Mouse (Mus musculus) liver, embryonic 15.5 days (tissue): ENCODE measurements around the gene Prpf40b. TPM values are rescaled to one million over a fixed set of nuclear protein-coding genes. Genes with fewer than 3 reads are reported as not detected.

Experiments used
- ATAC-seq: fragments of 200-750 bp; cut with Nextera tagmentation; 2 replicates; pipeline ENCODE4 v1.8.0; 2017; ENCODE audit warnings: moderate number of reproducible peaks, mild to moderate bottlenecking, moderate library complexity; ENCODE audit not compliant: insufficient read depth
- H3K27ac ChIP-seq: fragments of 300-500 bp; sonication (generic); replicated peaks from 2 replicates; pipeline ENCODE4 v1.5.1; 2015; ENCODE audit warnings: mild to moderate bottlenecking, inconsistent platforms
- H3K27me3 ChIP-seq: fragments of 300-500 bp; sonication (generic); 2 replicates; pipeline ENCODE4 v1.6.1; 2015; ENCODE audit warnings: mild to moderate bottlenecking, inconsistent platforms
- H3K36me3 ChIP-seq: fragments of 300-500 bp; sonication (generic); replicated peaks from 2 replicates; pipeline ENCODE4 v1.6.1; 2015; ENCODE audit warnings: moderate library complexity, mild to moderate bottlenecking, inconsistent platforms
- H3K4me1 ChIP-seq: fragments of 300-500 bp; sonication (generic); replicated peaks from 2 replicates; pipeline ENCODE4 v1.6.1; 2015; ENCODE audit warnings: inconsistent platforms
- H3K4me2 ChIP-seq: fragments of 300-500 bp; sonication (generic); 2 replicates; pipeline ENCODE4 v1.6.1; 2015; ENCODE audit warnings: moderate library complexity, mild to moderate bottlenecking, inconsistent platforms
- H3K4me3 ChIP-seq: fragments of 300-500 bp; sonication (generic); replicated peaks from 2 replicates; pipeline ENCODE4 v1.5.1; 2015; ENCODE audit warnings: mild to moderate bottlenecking, inconsistent platforms
- H3K9ac ChIP-seq: fragments of 300-500 bp; sonication (generic); 2 replicates; pipeline ENCODE4 v1.6.1; 2015; ENCODE audit warnings: moderate library complexity, mild to moderate bottlenecking, inconsistent platforms
- H3K9me3 ChIP-seq: fragments of 300-500 bp; sonication (generic); replicated peaks from 2 replicates; pipeline ENCODE4 v1.6.1; 2016; ENCODE audit warnings: inconsistent platforms
- WGBS: fragments of 180-500 bp; shearing (Covaris S2); methylation state at CpG from one replicate; pipeline ENCODE4 v1.1.7; 2015; ENCODE audit warnings: mixed read lengths; ENCODE audit not compliant: insufficient replicate concordance; 5-methylcytosine and 5-hydroxymethylcytosine counted together
- polyA plus RNA-seq: library from polyadenylated mRNA; unstranded; fragments of >200 nt; fragmentation: Nextera tagmentation; extraction: Ambion mirVana; gene quantifications from 2 replicates; pipeline ENCODE4 v1.2.1, GENCODE M21; 2015

Gene Prpf40b
- polyA plus RNA-seq, 1 experiment from 2014 or later: 6.6 TPM

DNA sequence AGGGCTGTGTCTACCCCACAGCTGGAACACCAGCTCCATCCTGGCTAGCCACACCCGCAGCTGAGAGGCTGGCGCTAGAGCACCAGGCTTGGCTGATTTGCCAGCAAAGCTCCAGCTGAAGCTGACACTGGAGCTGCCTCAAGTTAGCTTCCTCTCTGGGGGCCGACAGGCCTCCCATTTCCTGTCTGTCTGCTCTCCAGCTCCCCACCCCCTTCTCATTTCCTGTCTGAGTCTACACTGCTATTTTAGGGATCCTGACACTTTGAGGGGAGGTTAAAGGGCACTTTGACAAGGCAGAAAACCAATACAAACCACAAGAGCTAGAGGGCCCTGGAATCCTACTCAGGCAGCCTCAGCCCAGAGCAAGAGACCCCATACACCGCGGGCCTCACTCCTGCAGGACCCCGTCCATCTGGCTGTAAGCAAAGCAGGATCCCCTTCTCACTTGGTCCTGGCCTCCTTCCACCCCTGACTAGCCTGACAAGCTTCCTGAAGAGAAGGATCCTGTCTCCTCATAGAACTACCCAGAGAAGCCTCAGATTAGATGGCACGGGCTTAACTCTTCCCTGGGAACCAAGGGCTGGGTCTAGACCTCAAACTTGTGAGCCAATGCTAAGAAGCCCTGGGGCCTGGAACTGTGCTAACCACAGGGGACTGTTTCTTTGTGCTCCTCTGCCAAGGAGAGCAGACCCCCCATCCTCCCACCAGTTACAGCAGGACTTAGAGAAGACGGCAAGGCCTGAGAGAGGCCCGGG lies 38.2 kb downstream of the Prpf40b start:
- H3K27ac ChIP-seq: peak overlapping the region; percentile 85
- peak overlapping the region; percentile 36 for H3K4me2 ChIP-seq
- WGBS: 7% methylated on average over 9 of the region's 9 CpGs
- no peak overlapping the region for H3K9ac ChIP-seq
- no peaks in the 10 kb centered on the region for H3K9me3 ChIP-seq
- peaks cover 71% of the 10 kb centered on the region for H3K4me1 ChIP-seq
- no peak overlapping the region for H3K4me3 ChIP-seq
- peak; percentile 71 for ATAC-seq
- H3K36me3 ChIP-seq: no peaks in the 10 kb centered on the region
- H3K27me3 ChIP-seq: no peaks in the 10 kb centered on the region

DNA sequence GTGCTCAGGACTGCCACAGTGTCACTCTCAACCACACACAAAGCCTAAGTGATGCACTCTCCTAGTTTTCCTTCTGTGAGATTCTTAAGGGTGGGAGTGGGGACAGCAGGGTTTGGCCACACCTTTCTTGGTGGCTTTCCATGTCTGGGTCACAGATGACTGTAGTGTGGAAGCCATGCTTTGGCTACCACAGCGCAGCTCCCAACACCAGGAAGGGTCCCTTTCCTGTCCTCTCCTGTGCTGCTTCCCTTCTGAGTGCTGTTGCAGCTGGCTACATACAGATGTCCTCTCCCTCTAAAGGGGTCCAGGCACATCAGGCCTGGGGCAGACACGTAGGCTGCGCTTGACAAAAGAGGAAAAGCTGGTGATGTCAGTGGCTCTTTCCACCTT lies 38.8 kb downstream of the Prpf40b start:
- H3K9me3 ChIP-seq: no peaks in the 10 kb centered on the region
- WGBS: 73% methylated on average over 3 of the region's 3 CpGs
- H3K4me3 ChIP-seq: no peak overlapping the region
- no peaks in the 10 kb centered on the region for H3K27me3 ChIP-seq
- H3K27ac ChIP-seq: peak overlapping the region; percentile 85
- no peak overlapping the region; the same call in 1 of the 2 replicates for H3K4me2 ChIP-seq
- no peaks in the 10 kb centered on the region for H3K36me3 ChIP-seq
- H3K9ac ChIP-seq: no peak overlapping the region
- peaks cover 73% of the 10 kb centered on the region for H3K4me1 ChIP-seq
- no peak for ATAC-seq

DNA sequence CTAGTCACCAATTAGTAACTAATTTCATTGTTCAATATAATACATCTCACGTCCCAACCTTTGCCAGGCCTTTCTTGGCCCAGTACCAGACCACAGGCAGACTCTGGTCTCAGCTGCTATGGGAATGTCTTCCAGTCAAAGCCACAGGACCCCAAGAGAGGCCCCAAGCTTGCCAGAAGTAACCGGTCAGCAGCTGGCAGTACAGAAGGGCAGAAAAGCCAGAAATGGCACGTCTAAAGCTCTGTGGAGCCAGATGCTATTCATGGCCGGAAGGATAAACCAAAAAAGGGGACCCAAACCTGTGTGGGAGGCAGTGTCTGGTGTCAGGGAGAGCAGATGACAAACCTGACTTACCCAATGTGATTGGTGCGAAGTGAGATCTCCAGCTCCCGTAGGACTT lies 39.6 kb downstream of the Prpf40b start:
- WGBS: 56% methylated on average over 6 of the region's 6 CpGs

GRCm38 (mm10) chr15:99335801-99336320 lies 41.0 kb downstream of the Prpf40b start:
- no peak overlapping the region for H3K27ac ChIP-seq
- peaks cover 87% of the 10 kb centered on the region for H3K4me1 ChIP-seq
- no peaks in the 10 kb centered on the region for H3K9me3 ChIP-seq
- 55% methylated on average over 8 of the region's 8 CpGs for WGBS
- no peaks in the 10 kb centered on the region for H3K36me3 ChIP-seq
- no peak overlapping the region for H3K4me2 ChIP-seq
- no peak for ATAC-seq
- H3K4me3 ChIP-seq: no peak overlapping the region
- no peaks in the 10 kb centered on the region for H3K27me3 ChIP-seq
- no peak overlapping the region for H3K9ac ChIP-seq

More for the DNA sequence above, 39.6 kb downstream of the Prpf40b start:
- H3K4me2 ChIP-seq: no peak overlapping the region
- H3K4me1 ChIP-seq: peaks cover 81% of the 10 kb centered on the region
- H3K9ac ChIP-seq: no peak overlapping the region
- ATAC-seq: no peak
- H3K27me3 ChIP-seq: no peaks in the 10 kb centered on the region
- H3K9me3 ChIP-seq: no peaks in the 10 kb centered on the region
- H3K27ac ChIP-seq: no peak overlapping the region
- H3K4me3 ChIP-seq: no peak overlapping the region
- H3K36me3 ChIP-seq: no peaks in the 10 kb centered on the region

DNA sequence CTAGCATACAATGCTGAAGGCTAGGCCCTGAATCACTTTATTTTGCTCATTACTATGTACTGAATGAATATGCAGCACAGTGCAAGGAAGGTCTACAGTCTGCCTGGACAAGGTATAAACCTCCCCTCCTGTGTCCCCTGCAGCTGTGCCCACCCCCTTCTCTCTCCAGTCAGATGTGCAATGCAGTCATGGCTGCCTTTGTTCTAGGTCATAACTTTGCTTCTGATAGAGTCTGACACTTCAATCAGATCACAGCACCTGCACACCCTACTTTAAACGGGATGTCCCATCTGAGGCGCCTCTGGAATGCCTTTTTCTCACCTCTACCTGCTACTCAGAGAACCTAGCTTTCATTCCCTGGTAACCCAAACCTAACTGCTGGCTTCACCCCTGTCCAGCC lies 44.0 kb downstream of the Prpf40b start:
- Histone ChIP-seq H3K4me3 (no peak overlapping the region), H3K9me3 (no peaks in the 10 kb centered on the region), H3K9ac (no peak overlapping the region), H3K4me1 (peaks cover 85% of the 10 kb centered on the region), H3K36me3 (no peaks in the 10 kb centered on the region), H3K27ac (0 out of 2 replicates have a peak overlapping the region, but pooled peaks have one; percentile 11), H3K27me3 (no peaks in the 10 kb centered on the region), H3K4me2 (no peak overlapping the region)
- 65% methylated on average over 2 of the region's 2 CpGs for WGBS
- ATAC-seq: no peak

- H3K27ac ChIP-seq: peak overlapping the region; percentile 11
- peaks cover 85% of the 10 kb centered on the region for H3K4me1 ChIP-seq
- H3K9ac ChIP-seq: no peak overlapping the region
- H3K27me3 ChIP-seq: no peaks in the 10 kb centered on the region
- H3K9me3 ChIP-seq: no peaks in the 10 kb centered on the region
- H3K36me3 ChIP-seq: no peaks in the 10 kb centered on the region
- ATAC-seq: peak; percentile 36; the same call in 1 of the 2 replicates
- 45% methylated on average over 6 of the region's 6 CpGs for WGBS
- no peak overlapping the region for H3K4me2 ChIP-seq
- no peak overlapping the region for H3K4me3 ChIP-seq
Observed at GRCm38 (mm10) chr15:99339669-99340068, 44.8 kb downstream of the Prpf40b start.

DNA sequence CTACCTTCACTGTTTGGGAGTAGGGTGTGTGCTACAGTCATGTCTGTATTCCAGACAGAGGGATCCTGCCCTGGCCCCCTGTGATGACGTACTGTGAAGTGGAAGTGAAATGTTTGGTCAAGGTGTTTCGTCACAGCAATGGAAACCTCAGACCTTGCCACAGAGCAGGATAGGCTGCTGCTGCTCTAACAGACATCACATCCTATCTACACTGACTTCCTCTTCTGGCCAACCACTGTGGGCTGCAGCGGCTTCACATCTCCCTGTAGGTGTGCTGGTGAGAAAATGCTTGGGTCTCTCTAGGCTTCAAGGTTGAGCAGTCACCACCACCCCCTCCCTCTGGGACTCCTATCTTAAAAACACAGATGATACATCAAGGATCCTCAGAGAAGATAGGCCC lies 46.2 kb downstream of the Prpf40b start:
- H3K9me3 ChIP-seq: no peaks in the 10 kb centered on the region
- H3K27me3 ChIP-seq: no peaks in the 10 kb centered on the region
- peak; percentile 41; the same call in 1 of the 2 replicates for ATAC-seq
- H3K36me3 ChIP-seq: no peaks in the 10 kb centered on the region
- H3K27ac ChIP-seq: peak overlapping the region; percentile 29
- H3K4me2 ChIP-seq: no peak overlapping the region
- 12% methylated on average over 3 of the region's 3 CpGs for WGBS
- no peak overlapping the region for H3K9ac ChIP-seq
- H3K4me1 ChIP-seq: peaks cover 80% of the 10 kb centered on the region
- H3K4me3 ChIP-seq: no peak overlapping the region

DNA sequence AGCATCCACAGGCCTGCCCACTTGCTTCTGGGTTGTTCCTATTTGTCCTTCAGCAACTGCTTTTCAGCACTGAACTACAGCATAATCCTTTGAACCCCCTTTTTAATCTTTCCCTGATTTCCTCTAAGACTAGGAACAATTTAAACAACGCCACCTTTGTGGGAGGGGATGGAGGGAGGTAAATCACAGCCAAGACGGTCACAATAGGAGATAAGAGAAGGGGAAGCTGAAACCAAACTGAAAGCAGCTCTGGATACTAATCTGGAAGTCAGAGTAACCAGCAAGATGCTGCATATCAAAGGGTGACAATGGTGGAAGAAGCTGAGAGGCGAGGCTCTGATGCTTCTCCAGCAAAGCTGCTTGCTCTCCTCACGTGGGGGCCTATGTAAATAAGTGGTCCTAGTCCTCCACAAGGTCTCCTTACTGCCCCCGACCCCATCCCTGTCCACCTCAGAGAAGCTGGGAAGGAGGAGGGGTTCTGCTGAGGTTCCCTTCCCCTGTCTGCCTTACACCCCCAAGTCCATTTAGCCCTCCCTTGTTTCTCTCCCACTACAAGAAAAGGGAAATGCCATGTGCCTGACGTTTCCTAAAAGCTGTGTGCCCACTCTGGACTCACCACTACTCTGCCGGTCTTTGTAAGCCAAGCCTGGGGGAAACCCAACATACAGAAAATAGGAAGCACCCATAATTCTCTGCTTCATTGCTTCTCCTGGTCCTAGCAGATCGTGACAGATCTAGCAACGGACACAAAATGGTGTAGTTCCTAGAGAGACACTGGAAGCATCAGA lies 47.5 kb downstream of the Prpf40b start:
- no peak for ATAC-seq
- no peak overlapping the region for H3K4me2 ChIP-seq
- WGBS: 19% methylated on average over 9 of the region's 9 CpGs
- H3K27ac ChIP-seq: no peak overlapping the region
- H3K4me3 ChIP-seq: no peak overlapping the region
- peaks cover 68% of the 10 kb centered on the region for H3K4me1 ChIP-seq
- no peaks in the 10 kb centered on the region for H3K36me3 ChIP-seq
- H3K9ac ChIP-seq: no peak overlapping the region
- H3K27me3 ChIP-seq: no peaks in the 10 kb centered on the region
- no peaks in the 10 kb centered on the region for H3K9me3 ChIP-seq

- Histone ChIP-seq H3K9me3 (no peaks in the 10 kb centered on the region), H3K9ac (no peak overlapping the region), H3K27me3 (no peaks in the 10 kb centered on the region), H3K4me2 (no peak overlapping the region), H3K36me3 (no peaks in the 10 kb centered on the region), H3K4me1 (peaks cover 66% of the 10 kb centered on the region), H3K27ac (no peak overlapping the region; the same call in 1 of the 2 replicates), H3K4me3 (no peak overlapping the region)
- WGBS: 26% methylated on average over 5 of the region's 5 CpGs
- no peak for ATAC-seq
Observed at GRCm38 (mm10) chr15:99343414-99344147, 48.7 kb downstream of the Prpf40b start.

- Histone ChIP-seq H3K27ac (no peak overlapping the region; the same call in 1 of the 2 replicates), H3K4me2 (no peak overlapping the region), H3K9me3 (no peaks in the 10 kb centered on the region), H3K4me3 (no peak overlapping the region), H3K4me1 (peaks cover 60% of the 10 kb centered on the region), H3K36me3 (no peaks in the 10 kb centered on the region), H3K27me3 (no peaks in the 10 kb centered on the region), H3K9ac (no peak overlapping the region)
- ATAC-seq: no peak
- 52% methylated on average over 8 of the region's 8 CpGs for WGBS
Observed at GRCm38 (mm10) chr15:99344148-99344870, 49.4 kb downstream of the Prpf40b start.
